Comparison of ENCODE assay signal across 8 mouse cellular contexts in the genomic region with DNA sequence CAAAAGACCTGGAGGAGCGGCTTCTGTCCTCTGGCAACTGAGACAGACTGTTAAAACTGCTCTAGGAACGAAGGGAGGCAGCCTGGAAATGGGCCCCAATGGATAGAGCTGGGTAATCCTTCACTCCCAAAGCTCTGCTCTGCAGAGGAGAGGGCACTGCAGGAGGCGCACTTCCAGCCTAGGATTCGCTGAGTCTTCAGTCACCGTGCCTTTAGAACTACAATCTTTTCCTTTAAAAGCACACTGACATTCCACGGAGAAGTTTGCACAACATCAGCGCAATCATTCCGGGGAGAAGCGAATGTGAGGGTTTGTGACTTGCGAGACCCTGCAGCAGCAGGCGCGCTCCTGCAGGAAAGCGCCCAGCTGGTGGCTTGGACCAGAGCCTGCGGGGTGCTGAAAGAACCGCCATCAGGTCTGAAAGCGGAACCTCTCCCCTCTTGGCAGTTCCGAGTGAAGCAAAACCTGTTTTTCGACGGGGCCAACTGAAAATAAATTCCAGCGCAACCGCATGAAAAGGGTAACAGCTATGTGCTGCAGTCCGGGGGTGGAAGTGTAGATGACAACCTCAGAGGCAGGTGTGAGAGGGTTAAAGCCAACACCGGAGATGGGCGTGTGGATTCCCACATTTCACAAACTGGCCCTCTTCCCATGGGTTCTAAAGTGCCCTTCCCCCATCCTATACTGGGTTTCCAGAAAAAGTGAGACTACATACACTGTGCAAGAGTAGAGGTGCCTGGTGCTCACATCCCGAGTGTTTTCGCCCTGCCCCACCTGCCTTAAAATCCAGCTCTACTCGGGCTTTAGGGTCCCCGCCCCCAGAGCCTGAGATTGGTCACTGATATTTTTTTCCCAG. TPM values are rescaled to one million over a fixed set of nuclear protein-coding genes. Genes with fewer than 3 reads are reported as not detected.
DNase-seq lines count a peak whose midpoint lies in the region; ATAC-seq lines count a peak whose summit lies in the region.

No protein-coding gene starts in this region.

- H3K36me3 ChIP-seq in embryonic facial prominence, embryonic 15.5 days, result no peaks in the 10 kb centered on the region
- no peaks in the 10 kb centered on the region for H3K36me3 ChIP-seq in lung, embryonic 16.5 days (ENCODE audit: control insufficient read depth, insufficient read depth, low read length)

- peak overlapping the region; percentile 83 for H3K4me2 ChIP-seq in embryonic facial prominence, embryonic 15.5 days (replicated peaks)
- peak overlapping the region; percentile 89 for H3K4me2 ChIP-seq in lung, embryonic 16.5 days (ENCODE audit: low read depth, low read length)

- under 1% methylated on average over 28 of the region's 28 CpGs for WGBS in embryonic facial prominence, embryonic 15.5 days
- 0% methylated on average over 28 of the region's 28 CpGs for WGBS in lung, embryonic 16.5 days

- peak overlapping the region; percentile 70 for H3K4me3 ChIP-seq in embryonic facial prominence, embryonic 15.5 days (replicated peaks)
- H3K4me3 ChIP-seq in lung, embryonic 16.5 days (ENCODE audit: low read length), result peak overlapping the region; percentile 79

- H3K9ac ChIP-seq in embryonic facial prominence, embryonic 15.5 days, result peak overlapping the region; percentile 23
- peak overlapping the region; percentile 78 for H3K9ac ChIP-seq in lung, embryonic 16.5 days (ENCODE audit: low read length)

- H3K27me3 ChIP-seq in embryonic facial prominence, embryonic 15.5 days, result no peaks in the 10 kb centered on the region
- H3K27me3 ChIP-seq in lung, embryonic 16.5 days (ENCODE audit: control insufficient read depth, insufficient read depth, low read depth, low read length), result no peaks in the 10 kb centered on the region

- H3K9me3 ChIP-seq in embryonic facial prominence, embryonic 15.5 days (replicated peaks), result no peaks in the 10 kb centered on the region
- H3K9me3 ChIP-seq in lung, embryonic 16.5 days (ENCODE audit: control insufficient read depth, low read length), result no peaks in the 10 kb centered on the region

- H3K27ac ChIP-seq in embryonic facial prominence, embryonic 15.5 days (replicated peaks), result peak overlapping the region; percentile 76
- peak overlapping the region; percentile 79 for H3K27ac ChIP-seq in lung, embryonic 16.5 days (ENCODE audit: low read length)

- ATAC-seq in CD4-positive, CD25-positive, alpha-beta regulatory T cell, adult 4 months, result peak; percentile 5
- no peak for ATAC-seq in embryonic facial prominence, embryonic 15.5 days (ENCODE audit: insufficient number of reproducible peaks, low FRiP score, low TSS enrichment, low read depth)
- ATAC-seq in lung, embryonic 16.5 days (ENCODE audit: low read depth), result no peak; the same call in 1 of the 2 replicates

- DNase-seq in adrenal gland, postnatal 25 days, result peak; percentile 13
- DNase-seq in heart, postnatal 4 days, result peak; percentile 55
- DNase-seq in layer of hippocampus, adult 9-11 months, result peak; percentile 71
- DNase-seq in ovary, postnatal 10 days (ENCODE audit: low spot score), result peak; percentile 14
- peak; percentile 43 to 61 for DNase-seq in urinary bladder, postnatal 4 days (ENCODE audit: low spot score in 2 of 2)

- peaks cover 23% of the 10 kb centered on the region; the same call in 1 of the 2 replicates for H3K4me1 ChIP-seq in embryonic facial prominence, embryonic 15.5 days
- H3K4me1 ChIP-seq in lung, embryonic 16.5 days (replicated peaks; ENCODE audit: control insufficient read depth, insufficient read depth, low read length), result peaks cover 2% of the 10 kb centered on the region; the same call in 1 of the 2 replicates

RNA-seq across cellular contexts. Expression of a gene that starts 3.4 kb away (rescaled TPM):
- polyA plus RNA-seq in CD4-positive, CD25-positive, alpha-beta regulatory T cell, adult 4 months (2017; shearing (Covaris generic)), result 1 to 10 TPM; 3.6 to 8.8 TPM
- total RNA-seq in adrenal gland, postnatal 25 days (2021), result 26.5 and 33.0 TPM in 2 replicates
- 27.5 and 36.4 TPM in 2 replicates for polyA plus RNA-seq in embryonic facial prominence, embryonic 15.5 days (2015; fragmentation: Nextera tagmentation; extraction: Ambion mirVana)
- 10 to 100 TPM in 1 of 2 experiments, 1 to 10 TPM in 1; 9.2 to 10.1 TPM for total RNA-seq in heart, postnatal 4 days (2021)
- polyA plus RNA-seq in lung, embryonic 16.5 days (2015; fragmentation: Nextera tagmentation; extraction: Ambion mirVana), result 43.0 and 45.7 TPM in 2 replicates

Comparison
In these comparisons a context has a peak if more than half of its experiments do, and no peak if none do; other contexts are left out.
1. DNase-seq: peak in every context shown above with its lines; median percentile 71 in layer of hippocampus, adult 9-11 months; 55 in heart, postnatal 4 days; 52 in urinary bladder, postnatal 4 days; 14 in ovary, postnatal 10 days; 13 in adrenal gland, postnatal 25 days.